Mouse (Mus musculus) CD8-positive naive resting alpha-beta T cell, adult 2 months (primary cell): Measurements from ENCODE around the gene Crtc3.

Experiments
- DNase-seq, 2 experiments: peaks; one replicate each; pipeline ENCODE4 v3.0.0; 2022; ENCODE audit warnings: low read depth in 2 of 2, low spot score in 2 of 2

The Crtc3 gene

DNA sequence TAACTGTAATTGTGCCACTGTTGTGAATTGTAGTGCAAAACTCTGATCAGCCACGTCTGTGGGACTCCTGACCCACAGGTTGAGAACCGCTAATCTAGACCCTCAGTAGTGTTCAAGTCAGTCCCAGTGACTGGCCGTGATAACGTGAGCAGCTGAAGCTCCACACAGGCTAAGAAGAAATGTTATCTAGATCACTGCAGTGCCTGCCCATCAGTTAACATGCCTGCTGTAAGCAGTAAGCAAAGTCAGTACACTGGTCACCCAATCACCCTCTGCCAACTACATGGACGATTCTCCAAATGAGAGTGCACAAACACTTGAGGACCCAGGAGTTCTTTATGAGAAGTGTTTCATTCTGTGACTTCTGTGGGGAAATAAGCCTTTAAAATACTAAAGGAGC is 3.0 kb downstream of the Crtc3 start:
- DNase-seq: no peak

DNA sequence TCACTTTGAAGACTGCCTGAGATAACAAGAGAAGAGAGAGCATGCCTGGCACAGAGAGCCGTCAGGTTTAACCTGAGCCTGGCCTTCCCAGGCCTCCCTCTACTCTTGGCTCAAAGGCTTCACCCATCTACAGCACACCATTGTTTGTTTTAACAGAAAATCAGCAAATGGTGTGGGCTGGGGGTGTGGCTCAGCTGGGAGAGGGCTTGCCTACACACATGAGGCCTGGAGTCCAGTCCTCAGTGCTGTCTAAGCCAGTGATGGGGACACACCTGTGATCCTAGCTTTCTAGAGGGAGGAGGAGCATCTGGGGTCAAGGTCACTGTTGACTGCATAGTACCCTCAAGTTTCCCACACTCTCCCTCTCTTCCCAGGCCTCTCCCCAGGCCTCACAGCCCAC is 6.0 kb downstream of the Crtc3 start:
- no peak for DNase-seq

DNA sequence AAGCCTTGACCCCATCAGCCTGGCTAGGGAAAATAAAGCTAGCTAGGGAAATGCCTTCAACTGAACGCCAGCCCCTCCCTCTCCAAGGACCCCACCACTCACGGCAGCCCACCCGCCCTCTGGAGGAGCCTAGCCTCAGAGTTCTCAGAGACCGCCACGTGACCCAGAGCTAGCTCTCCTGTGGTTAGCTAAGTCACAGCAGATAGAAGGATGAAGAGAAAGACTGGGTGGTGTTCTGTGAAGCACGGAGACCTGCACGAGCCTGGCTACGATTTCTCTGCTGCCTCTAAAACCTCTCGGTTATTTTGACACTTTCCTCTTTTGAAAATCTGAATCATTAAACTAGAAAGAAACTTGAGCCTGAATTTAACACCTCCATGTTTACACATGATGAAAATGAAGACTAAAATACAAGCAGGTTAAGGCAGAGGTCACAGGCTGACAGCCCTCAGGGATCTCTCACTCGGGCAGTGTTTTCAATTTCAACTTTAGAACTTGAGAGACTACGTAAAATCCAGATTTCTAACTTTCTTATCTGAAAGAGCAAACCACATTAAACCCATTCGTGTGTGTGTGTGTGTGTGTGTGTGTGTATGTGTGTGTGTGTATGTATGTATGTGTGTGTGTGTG is 8.3 kb downstream of the Crtc3 start:
- peak; percentile 46 to 57 for DNase-seq

DNA sequence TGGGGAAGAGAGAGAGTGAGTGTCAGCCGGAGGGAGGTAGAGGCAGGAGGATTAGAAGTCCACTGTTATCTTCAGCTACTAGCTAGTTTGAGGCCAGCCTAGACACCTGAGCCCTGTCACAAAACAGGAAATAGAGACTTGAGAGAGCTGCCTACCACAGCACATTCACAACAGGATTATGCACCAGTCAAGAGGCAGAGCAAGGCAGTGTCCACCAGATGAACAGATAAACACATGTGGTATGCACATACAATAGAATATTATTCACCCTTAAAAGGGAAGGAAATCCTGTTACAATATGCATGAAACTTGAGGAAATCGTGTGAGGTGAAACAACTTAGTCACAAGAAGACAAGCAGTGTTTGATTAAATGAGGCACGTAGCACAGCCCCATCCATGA is 16.4 kb downstream of the Crtc3 start:
- DNase-seq: no peak

DNA sequence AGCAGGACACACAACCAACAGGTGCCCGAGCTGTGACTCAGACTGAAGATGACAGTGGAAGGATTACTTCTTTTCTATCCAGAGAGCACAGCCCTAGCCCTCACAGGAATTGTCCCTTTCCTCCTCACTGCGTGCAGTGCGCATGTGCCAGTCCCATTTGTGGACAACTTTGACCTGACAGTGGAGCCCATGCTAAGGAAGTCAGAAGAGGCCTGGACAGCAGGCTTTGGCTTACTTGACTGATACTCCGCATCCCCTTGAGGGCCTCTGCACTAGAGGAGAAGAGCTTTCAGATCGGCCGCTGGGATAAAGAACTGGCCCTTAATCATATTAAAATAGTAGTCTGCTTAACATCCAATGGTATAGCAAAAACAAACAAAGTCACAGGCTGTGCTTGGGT is 17.8 kb downstream of the Crtc3 start:
- no peak for DNase-seq

DNA sequence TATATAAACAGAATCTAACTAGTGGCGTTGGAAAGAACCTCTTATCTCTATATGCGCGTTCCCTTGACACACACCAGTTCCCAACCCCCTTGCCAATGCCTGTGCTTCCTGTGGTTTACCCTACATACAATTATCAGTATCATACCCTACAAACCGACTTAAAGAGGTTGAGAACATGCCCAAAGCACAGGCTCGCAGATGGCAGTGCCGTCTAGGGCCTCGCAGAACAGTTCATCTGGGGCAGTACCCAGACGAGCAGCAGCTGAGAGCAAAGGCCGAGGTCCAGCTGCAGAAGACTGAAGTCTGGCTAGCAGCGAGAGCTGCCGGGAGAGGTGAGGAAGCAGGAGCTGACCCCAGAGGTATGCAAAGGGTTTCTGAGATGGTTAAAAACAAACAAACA is 21.5 kb downstream of the Crtc3 start:
- no peak for DNase-seq

DNA sequence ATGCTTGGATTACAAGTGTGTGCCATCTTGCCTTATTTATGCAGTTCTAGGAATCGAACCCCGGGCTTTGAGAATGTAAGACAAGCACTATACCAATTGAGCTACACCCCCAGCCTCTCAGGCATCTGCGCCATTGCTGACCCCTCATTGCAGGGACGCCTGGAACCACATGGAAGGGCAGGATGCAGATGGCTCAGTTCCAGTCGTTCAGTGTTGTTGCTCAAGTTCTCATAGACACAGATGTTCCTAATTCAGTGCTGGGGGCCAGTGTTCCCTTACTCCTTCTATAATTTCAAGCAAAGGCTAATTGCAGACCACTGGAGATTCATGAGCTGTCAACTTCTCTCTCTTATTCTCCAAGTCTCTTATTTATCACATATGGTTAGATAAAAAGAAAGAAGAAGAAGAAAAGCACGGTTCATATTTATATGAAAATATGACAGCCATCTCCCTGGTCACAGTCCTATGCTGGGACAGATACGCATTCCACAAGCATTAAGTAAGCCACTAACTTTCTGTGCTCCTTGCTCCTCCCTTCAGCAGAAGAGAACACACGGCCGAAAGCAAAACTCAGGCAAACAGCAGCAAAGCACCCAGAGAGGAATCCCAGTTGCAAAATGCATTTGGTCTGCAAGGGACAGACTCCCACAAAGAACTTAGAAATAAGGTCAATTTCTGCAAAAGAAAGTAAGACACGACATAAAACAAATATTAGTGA is 22.3 kb downstream of the Crtc3 start:
- no peak for DNase-seq

DNA sequence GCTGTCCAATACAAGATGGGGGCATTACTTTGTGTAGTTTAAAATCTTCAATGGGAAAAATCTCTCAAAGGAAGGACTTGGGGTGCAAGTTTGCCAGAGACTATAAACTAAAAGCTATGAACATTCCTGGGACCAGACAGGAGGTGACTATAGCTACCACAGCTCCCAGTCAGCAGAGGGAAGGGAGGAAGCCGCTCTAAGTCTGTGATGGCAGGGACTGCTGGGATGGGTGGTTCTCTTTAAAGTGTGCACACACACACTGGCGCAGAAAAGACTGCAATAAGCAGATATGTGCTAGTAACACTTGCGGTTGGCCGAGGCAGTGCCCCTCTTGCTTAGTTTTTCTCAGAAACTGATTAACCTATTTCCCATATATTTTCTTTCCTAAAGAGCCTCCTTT is 27.6 kb downstream of the Crtc3 start:
- no peak for DNase-seq

DNA sequence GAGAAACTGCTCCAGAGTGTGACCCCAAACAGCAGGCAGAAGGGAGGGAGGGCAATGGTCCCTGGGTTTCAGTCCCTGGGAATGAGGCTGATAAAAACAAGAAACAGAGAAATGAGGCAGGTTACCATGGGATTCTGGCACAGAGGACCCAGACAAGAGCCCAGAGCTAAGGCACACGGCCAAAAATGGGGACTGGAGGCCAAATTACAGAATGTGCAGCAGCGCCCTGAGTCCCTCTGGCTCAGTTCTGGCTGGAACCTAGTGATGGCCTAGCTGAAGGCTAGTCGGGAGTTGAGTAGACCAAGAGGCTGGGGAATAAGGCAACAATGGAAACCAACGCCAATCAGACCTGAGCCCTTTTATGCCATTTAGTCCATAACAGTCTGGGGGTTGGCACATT is 28.1 kb downstream of the Crtc3 start:
- no peak for DNase-seq

DNA sequence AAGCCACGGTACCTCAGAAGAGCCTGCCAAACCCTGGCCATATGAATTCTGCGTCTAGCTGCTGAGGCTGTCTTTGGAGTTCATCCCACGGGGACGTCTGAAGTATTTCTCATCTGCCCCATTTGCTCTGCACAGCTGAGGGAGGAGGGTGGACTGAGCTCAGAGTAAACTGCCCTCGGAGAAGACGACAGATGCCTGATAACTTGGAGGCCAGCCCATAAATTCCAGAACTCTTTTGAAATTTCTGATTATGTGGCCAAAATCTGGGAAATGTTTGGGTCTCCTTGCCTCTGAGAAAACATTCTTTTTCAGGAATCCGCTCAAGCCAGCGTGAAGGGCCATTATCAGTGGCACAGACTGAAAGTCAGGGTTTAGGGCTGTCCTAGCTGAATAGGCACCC is 30.8 kb downstream of the Crtc3 start:
- DNase-seq: no peak

DNA sequence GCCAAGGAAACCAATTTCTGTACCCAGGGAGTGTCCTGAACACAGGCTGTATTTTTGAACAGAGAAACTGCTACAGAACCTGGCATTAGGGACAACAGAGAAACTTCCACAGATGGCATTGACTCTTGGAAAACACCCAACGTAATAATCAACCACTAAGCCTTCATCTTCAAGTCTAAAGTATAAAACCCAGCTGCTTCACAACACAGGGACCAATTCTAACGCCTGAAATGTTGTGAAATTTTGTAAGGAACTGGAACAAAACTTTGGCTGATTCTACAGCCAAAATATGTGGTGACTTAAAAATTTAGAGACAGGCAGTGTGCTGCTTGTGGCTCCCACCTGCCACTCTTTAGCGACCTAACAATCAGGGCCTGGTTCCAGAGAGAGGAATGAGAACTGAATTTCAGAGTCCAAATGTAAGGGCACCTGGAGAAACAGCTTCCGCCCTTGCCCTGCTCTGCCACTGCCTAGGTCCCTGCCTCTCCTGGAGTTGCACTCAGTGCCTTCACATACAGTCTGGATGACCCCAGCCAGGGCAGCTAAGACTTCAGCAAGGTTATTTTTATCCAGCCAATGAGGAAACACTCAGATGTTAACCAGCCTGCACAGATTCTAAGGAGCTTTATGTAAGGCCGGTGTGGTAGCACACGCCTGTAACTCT is 33.2 kb downstream of the Crtc3 start:
- DNase-seq: no peak

DNA sequence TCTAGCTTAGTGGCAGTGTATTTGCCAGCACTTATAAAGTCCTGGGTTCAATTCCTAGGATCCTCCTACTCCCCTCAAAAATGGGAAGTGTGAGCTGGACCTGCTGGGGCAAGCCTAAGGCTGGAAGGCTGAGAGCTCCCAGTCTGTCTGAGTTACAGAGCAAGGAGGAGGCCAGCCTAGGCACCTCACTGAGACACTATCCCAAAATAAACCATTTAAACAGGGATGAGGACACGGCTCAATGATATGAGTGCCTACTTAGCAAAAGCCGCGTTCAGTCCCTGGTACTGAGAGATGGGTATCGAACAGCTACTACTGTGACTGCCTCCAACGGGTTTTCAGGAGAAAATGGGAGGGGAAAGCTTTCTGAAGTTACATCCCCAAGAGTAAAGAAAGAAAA is 33.8 kb downstream of the Crtc3 start:
- DNase-seq: no peak

DNA sequence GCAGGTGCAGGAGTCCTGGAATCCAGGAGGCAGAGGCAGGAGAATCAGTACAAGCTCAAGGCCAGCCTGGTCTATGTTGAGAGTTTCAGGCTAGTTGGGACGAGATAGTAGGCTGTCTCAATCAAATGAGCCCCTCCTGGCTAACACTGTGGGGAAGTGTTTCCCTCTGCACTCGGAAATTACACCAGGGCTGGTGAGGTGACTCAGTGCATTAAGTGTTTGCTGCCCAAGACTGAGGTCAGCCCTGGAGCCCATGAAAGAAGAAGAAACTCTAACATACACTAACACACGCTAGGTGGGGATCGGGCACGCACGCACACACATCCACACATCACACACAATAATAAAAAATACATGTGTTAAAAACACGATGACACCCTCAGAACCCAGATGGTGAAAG is 34.3 kb downstream of the Crtc3 start:
- no peak for DNase-seq

DNA sequence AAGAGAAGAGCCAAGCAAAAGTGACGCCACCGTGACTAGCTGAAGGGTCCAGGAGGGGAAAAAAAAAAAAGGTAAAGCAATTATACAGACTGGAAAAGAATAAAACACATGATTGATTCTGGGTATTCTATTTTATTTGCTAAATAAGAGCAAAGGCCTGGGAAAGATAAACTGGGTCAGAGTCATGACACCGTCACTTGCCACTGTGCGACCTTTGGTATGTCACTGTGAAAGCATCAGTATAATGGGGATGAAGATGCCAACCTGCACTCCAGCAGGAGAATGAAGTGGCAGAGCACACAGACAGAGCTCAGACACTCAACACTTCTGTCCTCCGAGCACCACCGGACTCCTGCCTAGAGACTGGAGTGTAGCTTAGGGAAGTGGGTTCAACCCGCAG is 34.7 kb downstream of the Crtc3 start:
- no peak for DNase-seq

DNA sequence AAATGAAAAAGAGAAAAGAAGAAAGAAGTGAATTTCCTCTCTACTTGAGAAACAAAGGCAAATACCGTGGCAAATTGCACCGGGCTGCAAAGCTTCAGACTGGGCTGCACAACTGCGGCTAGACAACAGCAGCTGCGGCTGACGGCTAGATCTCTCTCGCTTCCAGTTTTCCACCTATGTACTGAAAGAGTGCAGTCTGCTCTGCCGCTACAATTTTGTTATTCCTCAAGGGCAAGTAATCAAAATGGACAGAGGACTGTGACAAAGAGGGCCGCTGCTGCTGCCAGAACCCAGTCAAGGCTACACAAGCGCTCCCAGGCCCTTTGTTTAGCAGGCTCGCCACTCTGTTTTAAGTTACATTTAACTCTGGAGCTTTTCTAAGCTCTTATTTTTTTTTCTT is 35.6 kb downstream of the Crtc3 start:
- DNase-seq: no peak

DNA sequence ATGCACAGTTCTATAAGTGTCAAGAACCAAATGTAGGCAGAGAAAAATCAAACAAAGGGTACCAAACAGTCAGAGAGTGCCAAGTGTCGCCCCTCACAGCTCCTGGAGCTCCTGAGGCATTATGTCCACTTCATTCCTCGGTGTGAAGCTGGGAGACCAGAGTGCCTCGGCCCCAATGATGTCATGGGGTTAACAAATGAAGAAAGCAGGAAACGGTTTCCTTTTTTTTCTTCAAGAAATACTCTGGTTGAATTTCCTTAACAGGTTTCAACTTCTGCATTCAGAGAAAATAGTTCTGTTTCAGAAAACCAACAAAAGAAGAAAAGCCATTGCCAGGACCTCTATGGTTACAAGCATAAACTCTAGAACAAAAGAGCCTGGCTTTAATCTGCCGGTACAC is 36.4 kb downstream of the Crtc3 start:
- no peak for DNase-seq

DNA sequence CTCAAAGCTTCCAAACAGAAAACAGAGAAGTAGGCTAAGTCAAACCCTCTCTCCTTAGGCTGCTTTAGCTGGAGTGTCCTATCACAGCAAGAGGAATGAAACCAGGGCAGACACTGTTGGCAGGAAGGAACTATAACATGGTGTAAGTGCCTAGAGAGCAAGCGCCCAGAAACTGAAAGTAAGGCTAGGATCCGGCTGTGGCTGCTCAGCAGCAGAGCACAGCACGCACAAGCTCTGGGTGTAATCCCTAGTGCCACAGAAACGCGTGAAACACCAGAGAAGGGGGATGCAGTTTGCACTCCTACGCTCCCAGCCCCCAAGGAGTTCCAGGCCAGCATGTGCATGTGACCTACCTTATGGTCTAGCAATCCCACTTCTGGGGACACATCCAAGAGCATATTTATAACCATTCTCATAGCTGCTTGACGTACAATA is 41.2 kb downstream of the Crtc3 start:
- peak; percentile 42 to 47 for DNase-seq

DNA sequence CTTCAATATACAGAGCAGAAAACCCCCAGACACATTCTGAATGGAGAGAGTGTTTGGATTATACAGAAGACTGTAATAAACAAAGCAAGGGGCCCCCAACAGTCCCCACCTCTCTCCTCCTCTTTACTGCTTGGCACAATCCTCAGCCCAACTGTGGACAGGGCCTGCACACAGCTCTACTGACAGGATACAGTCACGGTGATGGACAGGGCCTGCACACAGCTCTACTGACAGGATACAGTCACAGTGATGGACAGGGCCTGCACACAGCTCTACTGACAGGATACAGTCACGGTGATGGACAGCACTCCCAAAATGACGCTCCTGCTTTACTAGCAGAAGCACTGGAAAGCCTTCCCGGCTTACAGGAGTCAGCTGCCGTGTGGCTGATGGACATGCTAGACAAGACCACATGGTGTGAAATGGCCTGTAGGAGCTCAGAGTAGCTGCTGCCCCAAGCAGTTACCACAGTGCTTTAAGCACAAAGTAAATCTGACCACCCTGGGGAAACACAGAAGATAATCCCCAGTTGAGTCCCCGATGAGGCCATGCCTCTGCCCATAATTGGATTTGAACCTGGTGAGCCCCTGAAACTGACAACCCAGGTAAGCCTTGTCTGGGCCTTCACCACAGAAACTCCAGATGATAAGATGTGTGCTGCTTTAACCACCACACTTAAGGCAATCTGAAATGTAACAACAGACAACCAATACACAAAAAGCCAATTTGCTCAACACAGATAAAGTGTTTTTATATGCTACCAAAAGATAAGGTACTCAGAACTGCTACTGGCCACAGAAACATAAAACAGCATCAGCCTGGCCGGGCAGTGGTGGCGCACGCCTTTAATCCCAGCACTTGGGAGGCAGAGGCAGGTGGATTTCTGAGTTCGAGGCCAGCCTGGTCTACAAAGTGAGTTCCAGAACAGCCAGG is 42.3 kb downstream of the Crtc3 start:
- DNase-seq: no peak

DNA sequence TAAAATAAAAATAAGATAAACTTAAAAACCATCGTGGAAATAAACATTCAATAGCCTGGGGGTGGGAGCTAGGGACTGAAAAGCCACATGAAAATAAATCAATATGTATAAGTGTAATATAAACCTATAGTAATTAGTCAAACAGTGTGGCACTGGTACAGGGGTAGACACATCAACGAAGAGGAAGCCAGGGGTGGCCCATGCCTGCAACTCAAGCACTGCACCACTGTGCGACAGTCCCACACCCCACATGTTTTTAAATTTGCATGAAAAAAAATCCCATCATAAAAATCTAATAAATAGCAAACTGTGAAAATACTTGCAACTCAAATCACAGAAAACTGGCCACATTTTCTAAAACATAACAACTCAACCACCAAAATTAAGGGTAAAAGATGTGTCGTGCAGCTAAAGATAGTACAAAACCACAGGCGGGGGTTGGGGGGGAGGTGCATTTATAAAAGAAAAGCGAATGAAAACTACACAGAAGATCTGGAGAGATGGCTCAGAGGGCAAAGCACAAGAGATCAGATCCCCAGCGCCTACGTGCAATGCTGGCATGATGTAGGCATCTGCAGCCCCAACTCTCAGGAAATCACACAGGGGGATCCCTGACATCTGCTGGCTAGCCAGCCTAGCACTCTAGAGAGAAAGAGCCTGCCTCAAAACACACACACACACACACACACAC is 45.6 kb downstream of the Crtc3 start:
- peak; percentile 34 to 52 for DNase-seq

DNA sequence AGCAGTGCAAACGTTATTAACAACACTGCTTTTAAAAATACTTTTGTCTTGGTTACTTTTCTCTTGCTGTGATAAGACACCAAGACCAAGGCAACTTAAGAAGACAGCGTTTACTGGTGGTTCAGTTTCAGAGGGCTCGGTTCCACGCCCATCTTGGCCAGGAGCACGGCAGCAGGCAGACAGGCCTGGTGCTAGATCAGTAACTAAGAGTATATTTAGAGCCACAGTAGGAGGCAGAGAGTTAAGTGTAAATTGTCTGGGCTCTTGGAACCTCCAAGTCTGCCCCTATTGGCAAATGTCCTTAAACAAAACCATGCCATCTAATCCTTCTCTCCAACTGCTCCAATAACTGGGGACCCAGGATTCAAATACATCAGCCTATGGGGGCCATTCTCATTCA is 46.1 kb downstream of the Crtc3 start:
- no peak for DNase-seq

DNA sequence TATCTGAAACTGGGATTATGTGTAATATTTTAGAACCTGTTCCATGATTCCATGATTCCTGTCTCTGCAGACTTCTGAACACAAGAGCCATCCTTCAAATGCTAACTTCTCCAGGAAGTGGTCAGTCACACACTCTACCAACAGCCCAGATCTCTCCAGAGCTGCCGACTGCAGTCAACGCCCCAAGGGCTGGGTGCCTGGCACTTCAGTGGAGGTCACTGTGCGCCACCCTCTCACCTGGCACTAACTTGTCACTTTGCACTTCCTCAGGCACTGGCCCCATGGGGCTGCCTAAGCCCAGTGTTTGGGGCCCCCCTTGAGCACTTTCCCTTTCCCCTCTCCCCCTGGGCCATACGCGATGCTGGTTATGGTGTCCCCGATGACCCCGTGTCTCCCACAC is 46.8 kb downstream of the Crtc3 start:
- DNase-seq: no peak
